Mouse (Mus musculus): ENCODE data around the gene Dnlz.
"Not testable (repeated sequence)": the region's sequence is repeated elsewhere in the genome, so short reads cannot be mapped to it uniquely, and the experiment has no call there.

The Dnlz gene

DNA sequence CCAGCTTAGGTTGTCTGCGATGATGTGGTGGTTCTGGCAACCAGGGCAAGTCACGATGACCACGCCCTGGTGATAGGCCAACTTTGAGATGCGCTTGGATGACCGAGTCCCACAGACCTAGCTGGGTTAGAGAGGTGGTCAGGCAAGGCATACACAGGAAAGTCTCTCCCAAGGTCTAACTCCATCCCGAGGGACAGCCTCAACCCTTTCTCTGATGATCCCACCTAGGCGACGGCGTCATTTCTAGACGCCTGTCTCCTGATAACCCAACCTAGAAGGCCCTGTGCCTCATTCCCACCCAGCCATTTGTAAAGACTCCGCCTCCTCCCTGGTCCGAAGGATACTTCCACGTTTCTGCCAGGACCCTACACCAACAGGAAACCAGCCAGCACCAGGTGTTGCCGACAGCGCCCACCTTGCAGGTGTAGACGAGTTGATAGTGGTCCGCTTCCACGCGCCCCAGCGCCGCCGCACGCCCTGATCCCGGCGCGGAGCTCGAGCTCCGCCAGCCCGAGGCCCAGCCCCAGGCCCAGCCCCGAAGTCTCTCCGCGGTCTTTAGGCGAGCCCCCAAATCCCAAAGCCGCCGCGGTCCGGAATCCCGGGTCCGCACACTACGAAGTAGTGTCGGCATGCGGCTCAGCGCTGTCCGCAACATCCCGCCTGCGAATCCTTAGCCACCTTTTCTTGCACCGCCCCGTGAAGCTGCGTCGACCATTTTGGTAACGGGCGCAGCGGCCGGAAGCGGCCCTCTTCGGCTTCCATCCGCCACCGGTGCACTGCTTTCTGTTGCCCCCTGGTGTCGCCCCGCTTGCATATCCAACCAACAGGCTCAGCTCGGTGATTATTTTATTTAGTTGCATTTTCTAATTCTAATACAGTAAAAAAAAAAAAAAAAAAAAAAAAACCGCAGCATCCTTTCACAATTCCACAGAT lies at the start of gene Dnlz:
Gene Dnlz (minus strand): TSS at position 753 of the 933 bp plus-strand sequence.
- DNase-seq = peak; percentile 95

DNA sequence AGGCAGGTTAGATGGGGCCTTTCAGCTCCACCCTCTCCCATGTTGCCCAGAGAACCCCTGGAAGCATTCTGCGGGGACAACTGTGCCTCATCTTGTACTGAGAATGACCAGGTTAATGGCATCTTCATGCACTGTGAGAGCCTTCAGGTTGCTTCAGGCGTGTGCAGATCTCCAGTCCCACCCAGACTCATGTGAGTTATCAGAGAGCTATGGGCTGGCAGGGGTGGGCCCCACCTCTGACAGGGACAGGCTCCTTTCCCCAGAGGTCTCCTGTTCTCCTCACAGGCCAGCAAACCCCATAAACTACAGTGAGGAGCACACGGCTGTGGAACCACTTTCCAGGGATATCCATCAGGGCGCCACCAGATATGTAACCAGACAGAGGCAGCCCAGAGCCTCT lies 49.1 kb upstream of the Dnlz start:
- no peak for DNase-seq

DNA sequence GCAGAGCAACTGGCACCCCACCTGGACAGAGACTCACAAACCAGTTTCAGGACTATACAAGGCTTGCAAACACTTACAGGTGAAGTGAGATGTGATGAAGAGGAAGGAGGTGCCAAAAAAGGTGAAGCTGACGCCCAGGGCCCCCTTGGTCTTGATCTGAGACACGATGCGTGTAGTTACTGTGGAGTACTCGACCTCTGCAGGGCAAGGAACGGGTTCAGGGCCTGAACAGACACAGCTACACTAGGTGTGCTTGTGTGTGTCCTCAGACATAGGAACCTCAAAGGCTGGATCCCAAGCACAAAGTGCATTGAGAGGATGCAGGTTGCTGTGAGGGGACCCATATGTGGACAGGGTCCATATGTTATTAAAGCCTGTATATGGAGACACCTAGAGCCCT lies 48.4 kb upstream of the Dnlz start:
- DNase-seq = no peak

DNA sequence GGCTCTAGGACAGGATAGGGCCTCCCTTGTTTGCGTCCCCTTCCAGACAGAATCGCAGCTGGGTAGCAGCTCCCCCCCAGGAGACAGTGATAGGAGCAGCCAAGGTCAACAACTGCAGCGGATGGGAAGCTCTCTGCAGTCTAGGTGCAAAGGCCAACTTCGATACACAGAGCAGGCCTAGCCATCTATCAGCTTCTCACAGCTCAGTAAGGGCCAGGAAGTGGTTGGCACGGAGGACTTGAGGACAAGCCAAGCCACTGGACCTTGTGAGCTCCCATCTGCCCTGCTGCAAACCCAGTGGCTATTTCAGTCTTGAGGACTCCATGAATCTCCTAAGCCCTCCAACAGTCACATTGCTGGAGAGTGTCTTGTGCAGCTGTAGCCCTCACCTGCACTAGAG lies 47.7 kb upstream of the Dnlz start:
- DNase-seq = no peak

DNA sequence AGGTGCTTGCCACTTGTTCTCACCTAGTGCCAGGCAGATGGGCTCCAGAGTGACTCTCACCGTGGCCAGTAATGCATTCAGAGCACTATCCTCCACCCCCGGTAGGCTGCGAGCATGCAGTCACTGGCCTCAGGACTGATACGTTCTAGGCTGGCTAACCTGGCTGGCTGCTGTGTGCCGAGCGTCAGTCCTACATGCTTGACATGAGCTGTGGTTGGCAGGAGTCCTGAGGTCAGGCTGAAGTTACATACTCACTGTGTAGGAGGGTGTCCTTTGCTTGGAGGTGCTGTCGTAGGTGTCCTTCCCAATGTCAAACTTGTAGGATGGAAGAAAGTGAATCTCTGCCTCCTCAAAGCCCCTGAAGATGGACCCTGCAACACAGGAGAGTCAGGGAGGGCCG lies 47.1 kb upstream of the Dnlz start:
- no peak for DNase-seq

DNA sequence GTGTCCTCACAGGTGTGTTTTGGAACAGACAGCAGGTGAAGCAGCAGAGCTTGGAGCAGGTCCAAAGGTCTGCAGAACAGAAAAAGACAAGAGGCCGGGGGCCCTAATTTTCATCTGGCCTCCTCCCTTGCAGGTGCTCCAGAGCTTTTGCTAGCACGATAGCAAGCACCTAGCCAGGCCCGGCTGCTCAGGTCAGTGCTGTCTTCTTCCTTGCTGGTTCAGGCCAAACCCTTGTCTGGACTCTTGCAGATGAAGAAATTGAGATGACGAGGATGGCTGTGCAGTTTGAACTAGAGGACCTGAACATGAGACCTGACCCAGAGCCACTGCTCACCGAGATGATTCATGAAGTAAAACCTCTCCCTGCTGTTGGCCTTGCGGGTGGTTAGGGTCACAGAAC lies 39.7 kb upstream of the Dnlz start:
- DNase-seq = no peak

DNA sequence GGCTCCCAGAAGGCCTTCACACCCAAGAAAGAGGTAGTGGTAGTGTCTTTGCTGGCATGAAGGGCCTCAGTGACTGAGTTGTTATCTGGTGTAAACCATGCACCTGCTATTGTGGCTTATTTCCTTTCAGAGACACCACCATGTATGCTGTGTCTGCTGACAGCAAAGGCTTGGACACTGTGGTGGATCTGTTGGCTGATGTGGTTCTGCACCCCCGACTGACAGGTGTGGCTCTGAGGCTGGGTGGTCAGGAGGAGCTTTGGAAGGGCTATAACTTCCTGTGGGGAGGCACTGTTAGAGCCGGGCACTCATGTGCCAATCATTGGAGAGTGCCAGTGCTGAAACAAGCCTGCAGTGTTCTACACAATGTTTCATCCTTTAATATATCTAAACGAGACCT lies 39.0 kb upstream of the Dnlz start:
- DNase-seq = no peak

DNA sequence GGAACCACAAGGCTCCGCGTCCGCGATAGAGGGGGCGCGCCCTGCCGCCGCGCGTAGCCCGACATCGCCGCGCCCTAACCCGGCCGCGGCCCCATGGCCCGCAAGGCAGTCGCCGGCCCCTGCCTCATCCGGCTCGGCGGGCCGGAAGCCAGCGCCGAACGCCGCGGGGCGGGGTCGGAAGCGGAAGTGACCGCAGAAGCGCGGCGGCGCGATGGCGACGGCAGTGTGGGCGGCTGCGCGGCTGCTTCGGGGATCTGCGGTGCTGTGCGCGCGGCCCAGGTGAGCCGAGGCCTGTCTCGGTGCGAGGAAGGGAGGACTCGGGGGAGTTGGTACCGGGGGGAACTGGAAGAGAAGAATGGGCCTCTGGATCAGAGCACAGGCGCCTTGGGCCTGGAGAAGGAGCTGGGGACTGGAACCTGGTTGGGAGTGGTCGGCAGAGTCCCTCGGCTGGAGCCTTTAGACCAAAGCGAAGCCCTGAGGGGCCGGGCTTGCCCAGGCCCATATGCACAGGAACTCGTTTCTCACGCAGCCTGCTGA lies 37.3 kb upstream of the Dnlz start, which contains the start of the genes Entr1 and Pmpca:
Gene Entr1 (minus strand): TSS at position 163 of the 537 bp plus-strand sequence.
Gene Pmpca (plus strand): TSS at position 186 of the 537 bp plus-strand sequence.
- DNase-seq = peak; percentile 87

DNA sequence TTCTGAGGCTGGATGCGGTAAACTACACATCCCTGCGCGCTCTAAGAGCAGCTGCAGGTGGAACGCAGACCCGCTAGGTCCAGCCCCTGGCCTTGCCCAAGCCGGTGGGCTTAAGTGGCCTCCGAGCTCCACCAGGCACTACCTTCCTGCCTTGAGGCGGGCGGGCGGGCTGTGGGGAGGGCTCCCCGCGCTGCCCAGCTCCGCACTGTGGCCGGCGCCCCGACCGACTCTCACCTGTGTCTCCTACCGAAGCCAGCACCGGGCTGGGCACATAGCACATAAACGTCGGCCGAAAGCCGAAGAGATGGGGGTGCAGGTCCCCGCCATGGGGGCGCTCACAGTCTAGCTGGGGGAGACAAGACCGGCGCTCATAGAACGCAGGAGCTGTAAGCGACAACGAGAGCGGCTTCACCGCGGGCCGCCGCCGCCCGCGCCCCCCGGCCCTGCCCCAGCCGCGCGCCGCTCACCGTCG lies 36.8 kb upstream of the Dnlz start:
- DNase-seq = no peak

DNA sequence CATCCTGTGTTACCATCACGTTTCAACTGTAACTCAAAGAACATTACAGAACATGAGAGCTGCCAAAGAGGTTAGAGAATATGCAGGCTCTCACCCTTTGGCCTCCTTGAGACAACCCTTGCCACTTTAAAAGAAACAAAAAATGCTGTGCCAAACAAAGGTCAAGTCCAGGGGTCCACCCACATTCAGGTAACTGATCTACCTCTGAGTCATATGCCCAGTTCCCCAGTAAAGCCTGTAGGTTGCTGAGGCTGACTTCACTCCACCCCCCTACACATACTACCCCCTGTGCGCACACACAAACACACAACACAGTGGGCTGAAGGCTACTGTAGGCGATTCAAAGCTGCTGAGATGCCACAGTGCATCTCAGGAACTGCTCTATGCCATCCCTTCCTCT lies 35.8 kb upstream of the Dnlz start:
- no peak for DNase-seq

DNA sequence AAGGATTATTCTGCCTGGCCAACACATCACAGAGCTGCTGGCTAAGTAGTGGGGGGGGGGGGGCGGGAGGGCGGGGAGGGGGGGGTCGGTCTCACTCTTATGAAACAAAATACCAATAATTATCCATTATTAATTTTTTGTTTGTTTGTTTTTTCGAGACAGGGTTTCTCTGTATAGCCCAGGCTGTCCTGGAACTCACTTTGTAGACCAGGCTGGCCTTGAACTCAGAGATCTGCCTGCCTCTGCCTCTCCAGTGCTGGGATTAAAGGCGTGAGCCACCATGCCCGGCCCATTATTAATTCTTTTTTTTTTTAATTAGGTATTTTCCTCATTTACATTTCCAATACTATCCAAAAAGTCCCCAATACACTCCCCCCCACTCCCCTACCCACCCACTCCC lies 29.0 kb upstream of the Dnlz start:
- DNase-seq = not testable (repeated sequence)

DNA sequence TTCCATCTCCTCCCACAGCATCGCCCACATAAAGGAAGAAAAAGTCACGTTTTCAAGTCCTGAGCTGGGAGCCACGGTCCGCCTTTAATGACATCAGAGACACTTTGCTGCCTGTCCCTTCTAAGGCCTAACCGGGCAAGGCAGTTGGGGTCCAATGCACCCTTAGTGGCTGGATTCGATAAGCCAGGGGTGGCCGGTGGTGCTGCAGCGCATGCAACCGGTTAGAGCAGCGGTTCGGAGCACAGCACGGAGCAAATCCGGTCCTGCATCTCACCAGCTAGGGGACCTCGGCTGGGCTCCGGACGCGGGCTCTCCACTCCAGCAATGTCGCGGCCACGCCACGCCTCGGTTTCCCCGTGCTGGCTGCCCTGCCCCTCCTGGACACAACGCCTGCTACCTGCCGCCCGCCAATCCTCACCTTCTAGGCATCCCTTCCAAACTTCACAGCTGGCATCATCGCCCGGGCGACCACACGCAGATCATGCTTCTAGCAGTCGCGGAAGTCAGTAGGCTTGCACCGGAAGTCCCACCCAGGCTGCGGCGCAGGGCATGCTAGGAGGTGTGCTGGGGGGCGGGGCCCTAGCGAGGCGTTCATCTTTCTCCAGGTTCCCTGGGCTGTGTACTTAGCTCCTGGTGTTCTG lies 28.3 kb upstream of the Dnlz start, which contains the start of gene Snapc4:
Gene Snapc4 (minus strand): TSS at position 523 of the 641 bp plus-strand sequence.
- peak; percentile 82 for DNase-seq

DNA sequence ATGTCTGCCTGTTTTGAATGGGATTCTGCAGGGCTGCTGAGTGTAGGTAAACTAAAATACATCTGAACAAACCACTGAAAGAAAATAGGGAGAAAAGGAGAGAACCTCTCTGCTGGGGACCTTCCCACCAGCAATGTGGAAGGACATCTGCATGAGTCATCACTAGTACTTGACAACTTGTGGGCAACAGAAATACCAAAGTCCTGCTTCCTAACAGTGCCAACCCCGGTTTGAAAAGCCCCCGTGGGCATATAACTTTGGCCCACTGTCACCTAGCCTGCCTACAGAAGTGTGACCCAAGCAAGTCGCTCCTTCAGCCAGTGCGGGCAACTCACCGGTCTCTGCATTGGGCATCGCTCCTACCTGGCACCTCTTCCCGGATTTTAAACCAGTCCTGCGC lies 20.5 kb upstream of the Dnlz start:
- DNase-seq = no peak

DNA sequence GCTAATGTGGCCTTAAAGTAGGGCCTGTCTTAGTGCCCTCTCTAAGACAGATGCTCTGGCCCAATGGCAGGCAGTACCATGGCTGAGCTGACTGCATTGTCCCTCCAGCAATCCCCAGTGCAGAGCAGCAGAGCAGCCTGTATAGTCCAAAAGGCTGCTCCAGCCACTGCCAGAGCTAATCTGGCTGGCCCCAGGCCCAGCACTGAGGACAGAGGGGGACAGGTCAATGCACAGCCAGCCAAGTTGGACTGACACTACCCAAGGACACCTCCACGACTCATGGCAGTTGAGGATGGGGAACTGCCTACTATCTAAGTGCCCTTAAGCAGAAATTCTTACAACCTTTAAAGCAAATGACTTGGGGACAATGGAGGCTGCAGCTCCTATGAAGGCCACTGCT lies 16.7 kb upstream of the Dnlz start:
- DNase-seq = no peak

DNA sequence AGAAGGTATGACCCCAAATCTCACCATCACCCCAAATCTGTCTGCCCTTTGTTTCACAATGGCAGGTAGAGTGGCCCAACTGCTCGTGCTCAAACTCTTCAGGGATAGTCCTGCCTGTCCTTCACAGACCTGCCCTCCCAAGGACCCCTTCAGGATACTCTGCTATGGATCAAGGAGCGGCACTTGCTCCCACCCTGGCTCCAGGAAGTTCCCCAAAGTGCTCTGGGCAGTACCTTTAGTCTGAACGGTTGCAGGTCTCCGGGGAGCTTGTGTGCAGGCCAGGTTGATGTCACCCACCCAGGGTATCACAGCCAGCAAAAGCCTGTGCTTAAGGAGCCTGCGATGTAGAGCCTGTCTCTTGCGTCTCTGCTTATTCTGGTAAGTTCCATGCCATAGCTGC lies 16.0 kb upstream of the Dnlz start:
- DNase-seq = no peak

DNA sequence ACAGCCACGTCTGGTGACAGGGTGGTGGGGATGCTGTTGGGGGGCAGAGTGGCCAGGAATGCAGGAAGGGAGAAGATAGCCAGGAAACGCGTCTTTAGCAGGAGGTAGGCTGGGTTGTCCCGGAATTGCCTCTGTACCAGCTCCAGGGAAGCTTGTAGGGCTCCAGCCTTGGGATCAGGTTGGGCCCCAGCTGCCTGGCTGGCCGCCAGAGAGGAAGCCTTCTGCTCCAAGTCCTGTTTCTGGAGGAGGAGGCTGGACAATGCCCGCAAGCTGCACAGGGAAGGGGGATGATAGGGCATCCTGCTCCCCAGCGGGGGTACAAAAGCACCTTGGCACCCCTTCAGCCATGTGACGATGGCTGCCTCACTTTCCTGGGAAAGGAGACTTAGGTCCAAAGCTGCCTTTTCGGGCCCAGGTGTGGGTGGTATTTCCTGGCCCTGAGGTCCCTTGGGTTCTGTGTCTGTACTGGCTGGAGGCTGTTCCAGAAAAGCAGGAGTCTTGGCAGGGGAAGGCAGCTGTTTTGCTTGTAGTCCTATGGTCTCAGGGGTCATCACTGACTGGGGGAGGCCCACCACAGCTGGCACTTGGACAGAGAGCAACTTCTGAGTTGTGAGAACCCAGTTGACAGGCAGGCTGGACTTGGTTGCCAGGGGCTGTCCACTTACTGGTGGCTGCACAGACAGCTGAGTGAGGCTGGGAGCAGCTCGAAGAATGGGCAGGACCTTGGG lies 13.0 kb upstream of the Dnlz start:
- peak; percentile 83 for DNase-seq

DNA sequence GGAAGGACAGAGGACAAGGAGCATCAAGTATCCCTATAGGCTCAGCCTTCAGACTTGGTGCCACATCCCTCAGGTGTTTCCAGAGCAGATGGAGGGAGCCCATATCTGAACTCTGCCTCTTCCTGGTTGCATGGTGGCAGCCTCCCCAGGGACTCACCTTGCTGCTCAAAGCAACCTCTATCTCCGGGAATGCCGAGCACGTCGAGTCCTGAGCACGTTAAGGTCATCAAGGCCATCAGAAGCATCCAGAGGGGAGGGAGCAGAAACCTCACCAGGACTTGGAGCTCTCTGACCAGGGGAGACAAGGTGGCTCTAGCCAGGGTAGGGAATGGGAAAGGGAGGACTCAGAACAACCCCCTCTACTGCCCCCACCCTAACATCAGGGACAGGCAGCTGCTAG lies 11.6 kb upstream of the Dnlz start:
- DNase-seq = no peak

DNA sequence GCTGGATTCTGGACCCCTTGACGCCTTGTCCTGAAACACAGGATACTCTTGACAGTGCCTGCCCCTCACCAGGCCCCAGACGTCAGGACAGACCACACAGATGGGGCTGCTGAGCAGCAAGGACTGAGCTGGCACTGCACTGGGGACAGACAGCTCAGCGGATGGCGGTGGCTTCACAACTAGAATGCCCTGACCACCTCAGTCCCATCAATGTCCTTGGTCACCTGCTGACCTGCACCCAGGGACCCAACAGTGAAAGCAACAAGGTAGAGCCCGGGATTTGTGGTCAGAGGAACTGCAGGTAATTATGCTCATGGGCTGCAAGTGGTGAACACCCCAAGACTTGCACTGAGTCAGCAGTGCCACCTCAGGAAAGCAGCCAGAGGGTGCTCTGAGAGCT lies 11.1 kb upstream of the Dnlz start:
- DNase-seq = no peak

DNA sequence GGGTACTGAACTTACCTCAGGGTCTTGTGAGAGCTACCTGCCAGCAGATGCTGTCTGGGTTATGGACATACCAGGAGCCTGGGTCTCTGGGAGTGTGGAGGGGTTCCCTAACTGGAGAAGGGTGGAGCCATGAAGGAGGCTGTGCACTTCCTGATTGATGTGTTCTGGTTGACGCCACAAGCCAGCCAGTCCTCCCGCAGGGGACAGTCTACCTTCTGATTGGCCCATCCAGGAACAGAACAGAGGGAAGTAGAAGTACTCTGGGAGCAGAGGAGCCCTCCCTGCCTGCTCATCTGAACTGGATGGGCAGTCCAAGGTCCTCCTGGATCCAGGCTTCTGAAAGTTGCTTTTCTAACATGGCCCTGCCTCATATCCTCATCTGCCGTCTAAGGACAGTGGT lies 8.9 kb upstream of the Dnlz start, which contains the start of gene Card9:
Gene Card9 (minus strand): TSS at position 147 of the 400 bp plus-strand sequence.
- no peak for DNase-seq

DNA sequence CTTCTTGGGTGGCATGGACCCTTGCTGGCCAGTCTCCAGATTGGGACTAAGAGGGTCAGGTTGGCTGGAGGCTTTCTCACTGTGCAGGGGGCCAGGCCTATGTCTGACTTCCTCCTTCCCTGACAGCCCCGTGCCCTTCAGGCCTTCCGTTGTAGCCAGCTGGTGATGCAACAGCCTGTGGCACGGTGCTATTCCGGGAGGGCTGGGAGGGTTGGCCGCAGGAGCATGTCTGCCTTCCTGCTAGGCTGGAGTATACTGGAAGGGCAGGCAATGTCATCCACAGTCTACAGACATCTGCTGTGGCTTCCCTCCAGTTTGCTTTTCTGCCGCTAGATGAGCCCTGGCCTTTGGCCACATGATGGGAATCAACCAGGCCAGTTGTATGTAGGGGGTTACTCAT lies 8.1 kb upstream of the Dnlz start:
- DNase-seq = no peak

DNA sequence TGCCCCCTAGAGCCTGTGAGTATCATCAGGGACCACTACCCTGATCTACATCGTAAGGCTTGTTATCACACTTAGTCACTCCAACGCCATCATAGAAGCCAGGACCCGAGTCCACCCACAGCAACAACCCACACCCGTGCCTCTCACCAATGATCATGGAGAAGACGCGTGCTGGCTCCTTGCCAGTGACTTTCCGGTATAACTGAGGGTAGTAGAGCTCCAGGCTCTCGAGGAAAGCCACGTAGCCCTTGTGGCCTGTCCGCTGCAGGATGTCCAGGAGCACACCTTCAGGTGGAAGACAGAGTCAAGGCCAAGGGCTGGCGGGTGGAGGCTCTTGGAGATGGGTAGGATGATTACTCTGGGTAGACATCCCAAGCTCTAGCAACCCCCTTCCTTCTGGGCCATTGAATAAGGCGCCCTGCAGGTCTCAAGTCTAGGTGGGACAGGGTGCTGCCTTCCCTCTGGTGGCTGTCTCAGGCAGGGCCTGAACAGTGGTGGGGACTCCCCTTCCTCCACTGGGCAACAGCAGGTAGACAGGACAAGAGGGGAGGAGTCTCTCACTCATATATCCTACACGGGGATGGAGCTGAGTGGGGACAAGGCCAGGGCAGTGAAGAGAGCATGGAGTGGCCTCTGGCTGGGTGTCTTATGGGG lies 6.9 kb upstream of the Dnlz start:
- no peak for DNase-seq

DNA sequence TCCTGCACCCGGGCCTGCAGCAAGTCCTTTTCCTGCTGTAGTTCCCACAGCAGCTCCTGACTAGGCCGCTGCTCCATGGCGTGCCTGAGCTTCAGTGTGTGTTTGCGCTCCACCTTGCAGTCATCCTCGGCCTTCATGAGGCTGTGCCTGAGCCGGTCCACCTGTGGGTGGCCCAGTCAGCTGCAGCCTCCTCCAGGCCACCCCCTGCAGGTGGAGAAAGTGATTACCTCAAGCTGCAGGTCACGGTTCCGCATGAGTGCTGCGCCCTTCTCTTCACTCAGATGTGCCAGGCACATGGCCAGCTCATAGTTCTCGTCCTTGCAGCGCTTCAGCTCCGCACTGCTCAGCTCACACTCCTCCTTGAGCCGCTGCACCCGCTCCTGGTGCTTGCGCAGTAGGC lies 5.6 kb upstream of the Dnlz start:
- DNase-seq = no peak

All from lung, postnatal 14 days (tissue).